Mouse (Mus musculus): ENCODE measurements around the gene Ssc5d.

DNA sequence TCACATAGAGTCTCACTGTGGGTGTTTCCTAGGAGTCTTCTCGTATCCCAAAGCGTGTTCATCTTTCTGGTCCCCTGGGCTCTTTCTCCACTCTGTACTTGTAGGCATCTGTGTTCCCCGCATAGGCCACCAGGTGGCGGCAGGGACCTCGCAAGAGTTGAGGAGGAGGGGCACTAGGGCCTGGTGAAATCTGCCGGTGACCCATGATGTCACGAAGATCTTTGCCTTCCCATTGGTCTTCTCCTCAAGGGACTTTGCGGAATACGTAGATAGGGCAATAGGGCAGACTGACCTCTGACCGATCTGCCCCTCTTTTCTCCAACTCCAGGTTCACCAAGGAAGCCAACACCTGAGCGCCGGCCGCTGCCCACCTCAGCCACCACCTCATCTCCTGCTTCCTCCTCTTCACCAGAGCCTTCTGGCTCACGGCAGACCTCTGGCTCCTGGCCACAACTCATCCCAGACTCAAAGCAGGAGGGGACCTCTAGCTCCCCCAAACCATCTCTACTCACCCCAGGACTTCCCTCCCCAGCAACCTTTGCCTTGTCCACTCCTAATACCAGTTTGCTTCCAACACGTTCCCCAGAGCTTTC is 17.7 kb downstream of the Ssc5d start:
- peak; percentile 88 for TF ChIP-seq CTCF (IDR thresholded peaks at IDR 0.05; ENCODE audit: borderline replicate concordance, control insufficient read depth, extremely low read depth, insufficient read depth, low read length, poor library complexity)
- no peak for TF ChIP-seq POLR2A (IDR thresholded peaks at IDR 0.05; ENCODE audit: control insufficient read depth, extremely low read depth, insufficient read depth, low read length, poor library complexity)

All from thymus, adult 2 months (tissue).